Mouse (Mus musculus) spleen, adult 2 months (tissue): ENCODE data around the gene Rnf20. TPM values are rescaled to one million over a fixed set of nuclear protein-coding genes. Genes with fewer than 3 reads are reported as not detected.

Experiments used
- DNase-seq, 2 experiments: peaks; one replicate each; pipeline versions ENCODE4 v3.0.0 to v3.0.0-alpha.2; 2012 to 2021; ENCODE audit warnings: low spot score in 2 of 2, low read depth in 1 of 2
- H3K27ac ChIP-seq: fragments of 200-500 bp; 2 replicates; pipeline ENCODE4 v1.5.1; 2012; ENCODE audit warnings: low read length, inconsistent platforms; ENCODE audit not compliant: insufficient read depth
- H3K27me3 ChIP-seq: fragments of 200-500 bp; 2 replicates; pipeline ENCODE4 v1.6.1; 2012; ENCODE audit warnings: mild to moderate bottlenecking, moderate library complexity, low read length, inconsistent platforms; ENCODE audit not compliant: control insufficient read depth, insufficient read depth
- H3K36me3 ChIP-seq: fragments of 200-500 bp; 2 replicates; pipeline ENCODE4 v1.6.1; 2012; ENCODE audit warnings: mild to moderate bottlenecking, low read length, inconsistent platforms; ENCODE audit not compliant: control insufficient read depth, insufficient read depth
- H3K4me1 ChIP-seq: fragments of 200-500 bp; 2 replicates; pipeline ENCODE4 v1.6.1; 2011; ENCODE audit warnings: inconsistent platforms; ENCODE audit not compliant: control insufficient read depth, insufficient read depth, insufficient read length
- H3K4me3 ChIP-seq: fragments of 200-500 bp; 2 replicates; pipeline ENCODE4 v1.5.1; 2011; ENCODE audit warnings: mild to moderate bottlenecking, inconsistent platforms; ENCODE audit not compliant: insufficient read depth, insufficient read length; ENCODE audit errors: extremely low read depth
- CTCF ChIP-seq: fragments of 200-500 bp; IDR thresholded peaks from 2 replicates; pipeline ENCODE4 v1.5.1; 2011; ENCODE audit warnings: mild to moderate bottlenecking, inconsistent platforms; ENCODE audit not compliant: insufficient read depth, insufficient read length, insufficient replicate concordance; ENCODE audit errors: extremely low read depth
- POLR2A ChIP-seq: fragments of 200-500 bp; IDR thresholded peaks from 2 replicates; pipeline ENCODE4 v1.6.1; 2011; ENCODE audit warnings: low read depth, low read length, inconsistent platforms
- WGBS: fragments of 180-500 bp; shearing (Covaris S2); methylation state at CpG from one replicate; pipeline ENCODE4 v1.1.7; 2018; 5-methylcytosine and 5-hydroxymethylcytosine counted together
- polyA plus RNA-seq: library from polyadenylated mRNA; depleted of rRNA; stranded (reverse); fragments of >200 nt; gene quantifications from 2 replicates; pipeline ENCODE4 v1.2.3, GENCODE M21; 2012

Rnf20 gene
- polyA plus RNA-seq, 1 experiment, result 16.6 TPM

DNA sequence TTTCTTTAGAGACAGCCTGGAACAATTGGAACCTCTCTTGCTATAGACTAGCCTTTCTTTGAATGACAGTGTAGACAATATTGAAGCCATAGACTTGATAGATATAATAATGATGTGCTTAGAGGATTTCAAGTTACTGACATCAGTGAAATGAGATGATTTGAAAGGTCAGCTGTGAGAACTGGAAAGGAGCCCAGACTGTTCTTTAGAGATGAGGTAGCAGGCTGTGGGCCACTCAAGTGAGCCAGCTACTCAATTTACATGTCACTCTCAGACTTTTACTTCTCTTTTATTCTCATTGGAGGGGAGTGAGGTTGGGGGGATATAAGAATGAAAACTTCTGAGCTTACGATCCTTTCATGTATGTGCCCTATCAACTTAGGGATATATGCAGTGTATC lies 27.6 kb downstream of the Rnf20 start:
- TF ChIP-seq CTCF, result no peak
- no peak for TF ChIP-seq POLR2A
- no peaks in the 10 kb centered on the region for H3K4me1 ChIP-seq
- no peak overlapping the region for H3K4me3 ChIP-seq
- no peak for DNase-seq
- H3K27ac ChIP-seq, result no peak overlapping the region
- no peaks in the 10 kb centered on the region for H3K27me3 ChIP-seq
- 97% methylated on average over 1 of the region's 1 CpGs for WGBS
- H3K36me3 ChIP-seq, result peaks cover 18% of the 10 kb centered on the region

DNA sequence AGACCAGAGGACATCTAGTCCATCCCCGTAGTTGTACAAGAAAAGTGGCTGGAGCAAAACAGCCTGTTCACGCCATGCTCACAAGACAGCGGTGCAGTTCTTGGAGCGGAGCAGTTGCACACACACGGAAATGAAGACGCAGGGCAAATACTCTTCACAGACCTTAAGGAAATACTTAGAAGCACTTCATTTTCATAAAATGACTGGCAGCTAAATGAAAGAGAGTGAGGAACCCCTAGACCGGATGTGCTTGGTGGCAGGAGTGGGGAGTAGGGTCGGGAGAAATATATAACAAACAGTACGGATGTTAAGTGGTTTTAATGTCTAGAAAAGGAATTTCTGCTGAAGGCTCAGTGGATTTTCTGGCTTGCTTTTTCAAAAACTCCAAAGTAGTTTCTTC lies 29.9 kb downstream of the Rnf20 start:
- H3K4me1 ChIP-seq, result no peaks in the 10 kb centered on the region
- WGBS, result 95% methylated on average over 9 of the region's 9 CpGs
- no peaks in the 10 kb centered on the region for H3K27me3 ChIP-seq
- H3K4me3 ChIP-seq, result no peak overlapping the region
- TF ChIP-seq CTCF (no peak), POLR2A (no peak)
- H3K36me3 ChIP-seq, result peaks cover 8% of the 10 kb centered on the region
- H3K27ac ChIP-seq, result no peak overlapping the region
- DNase-seq, result no peak

- Histone ChIP-seq H3K4me1 (no peaks in the 10 kb centered on the region), H3K36me3 (peaks cover 5% of the 10 kb centered on the region), H3K27me3 (no peaks in the 10 kb centered on the region), H3K27ac (no peak overlapping the region), H3K4me3 (no peak overlapping the region)
- TF ChIP-seq CTCF, result no peak
- TF ChIP-seq POLR2A, result no peak
- 93% methylated on average over 4 of the region's 4 CpGs for WGBS
- DNase-seq, result no peak
Measured at GRCm38 (mm10) chr4:49662231-49662630, 30.4 kb downstream of the Rnf20 start.

DNA sequence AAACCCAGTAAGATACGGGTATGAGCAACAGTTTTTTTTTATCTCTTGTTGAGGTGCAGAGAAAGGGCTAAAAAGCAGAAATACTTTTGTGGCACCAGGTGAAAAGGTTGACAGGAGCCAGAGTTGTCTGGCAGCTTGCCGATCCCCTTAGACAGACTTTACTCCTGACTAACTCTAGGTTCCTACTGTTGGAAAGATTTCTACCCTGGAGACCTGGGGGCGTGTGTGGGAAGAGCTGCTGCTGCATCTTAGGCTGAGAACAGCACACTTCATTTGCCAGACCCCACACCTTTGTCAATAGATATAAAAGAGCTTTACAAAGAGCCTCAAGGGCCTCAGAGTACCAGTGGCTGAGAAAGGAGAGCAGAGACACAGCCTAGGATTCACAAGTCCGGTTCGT lies 33.0 kb downstream of the Rnf20 start:
- DNase-seq, result no peak
- Histone ChIP-seq H3K36me3 (peaks cover 2% of the 10 kb centered on the region; the same call in 1 of the 2 replicates), H3K4me3 (no peak overlapping the region), H3K4me1 (no peaks in the 10 kb centered on the region), H3K27me3 (no peaks in the 10 kb centered on the region), H3K27ac (no peak overlapping the region)
- 91% methylated on average over 5 of the region's 5 CpGs for WGBS
- TF ChIP-seq POLR2A (no peak), CTCF (no peak)

DNA sequence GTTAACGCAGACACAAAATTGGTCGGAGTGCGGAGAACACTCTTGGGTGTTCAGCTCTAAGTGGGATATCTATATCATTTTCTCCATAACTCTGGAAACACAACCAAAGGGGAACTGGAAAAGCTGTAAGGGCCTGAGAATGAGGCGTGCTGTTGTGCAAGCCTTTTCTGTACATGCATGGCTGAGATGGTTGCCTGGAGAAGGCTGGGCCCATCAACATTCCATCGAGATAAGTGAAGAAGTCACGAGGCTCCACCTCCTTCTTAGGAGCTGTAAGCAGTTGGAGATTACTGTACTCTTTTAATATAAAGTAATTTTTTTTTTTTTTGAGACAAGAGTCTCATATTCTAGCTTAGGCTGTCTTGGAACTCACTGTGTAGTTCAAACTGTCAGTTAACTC lies 44.3 kb downstream of the Rnf20 start:
- Histone ChIP-seq H3K27me3 (no peaks in the 10 kb centered on the region), H3K4me3 (no peak overlapping the region), H3K4me1 (no peaks in the 10 kb centered on the region), H3K36me3 (no peaks in the 10 kb centered on the region), H3K27ac (no peak overlapping the region)
- 89% methylated on average over 6 of the region's 6 CpGs for WGBS
- TF ChIP-seq CTCF (no peak), POLR2A (no peak)
- no peak for DNase-seq

DNA sequence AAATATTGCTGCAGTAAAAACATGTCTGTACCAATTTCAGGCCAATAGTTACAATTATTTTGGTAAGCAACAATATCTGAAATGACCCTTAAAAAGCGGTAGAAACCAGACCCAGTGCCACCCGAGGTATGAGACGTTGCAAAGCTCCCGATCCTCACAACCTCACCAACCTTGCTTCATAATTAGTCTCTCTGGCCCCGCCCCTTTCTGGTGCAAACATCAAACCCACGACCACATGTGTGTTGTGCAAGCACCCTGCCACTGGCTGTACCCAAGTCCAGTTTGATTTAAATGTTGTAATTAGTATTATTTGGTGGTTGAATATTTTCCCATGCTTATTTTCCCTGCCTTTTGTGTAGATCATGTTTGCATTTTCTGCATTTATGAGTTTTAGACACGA lies 45.0 kb downstream of the Rnf20 start:
- Histone ChIP-seq H3K4me3 (no peak overlapping the region), H3K4me1 (no peaks in the 10 kb centered on the region), H3K36me3 (no peaks in the 10 kb centered on the region), H3K27me3 (no peaks in the 10 kb centered on the region), H3K27ac (no peak overlapping the region)
- no peak for DNase-seq
- TF ChIP-seq CTCF, result no peak
- no peak for TF ChIP-seq POLR2A
- 64% methylated on average over 7 of the region's 7 CpGs for WGBS

GRCm38 (mm10) chr4:49680171-49680875 lies 48.5 kb downstream of the Rnf20 start:
- no peak overlapping the region for H3K4me3 ChIP-seq
- no peaks in the 10 kb centered on the region for H3K36me3 ChIP-seq
- H3K4me1 ChIP-seq, result no peaks in the 10 kb centered on the region
- no peak overlapping the region for H3K27ac ChIP-seq
- no peak for DNase-seq
- no peaks in the 10 kb centered on the region for H3K27me3 ChIP-seq
- TF ChIP-seq POLR2A, result no peak
- TF ChIP-seq CTCF, result no peak
- 92% methylated on average over 11 of the region's 11 CpGs for WGBS
